Mouse (Mus musculus) lung, postnatal 0 days (tissue): ENCODE results near the gene Slpi.

Source experiments
- CTCF ChIP-seq: IDR thresholded peaks from 2 replicates; pipeline ENCODE4 v1.5.1; 2016; ENCODE audit warnings: antibody characterized with exemption, mild to moderate bottlenecking
- EP300 ChIP-seq: IDR thresholded peaks from 2 replicates; pipeline ENCODE4 v1.6.1; 2016; ENCODE audit warnings: antibody characterized with exemption, mild to moderate bottlenecking, control low read depth

DNA sequence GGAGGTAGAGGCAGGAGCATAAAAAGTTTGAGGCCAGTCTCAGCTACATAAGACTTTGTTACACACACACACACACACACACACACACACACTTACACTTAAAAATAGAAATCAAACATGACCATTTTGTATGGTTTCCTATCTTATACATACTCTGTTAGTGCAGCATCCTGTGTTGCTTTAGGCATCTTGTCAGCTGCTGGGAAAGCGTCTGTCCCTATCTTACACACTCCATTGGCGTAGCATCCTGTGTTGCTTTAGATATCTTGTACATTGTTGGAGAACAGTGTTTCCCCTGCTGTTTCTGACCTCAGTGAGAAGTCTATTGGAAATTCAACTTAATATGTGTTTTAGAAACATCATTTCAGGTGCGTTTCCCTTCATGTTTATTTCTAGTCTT, 36.2 kb downstream of the Slpi start:
- TF ChIP-seq CTCF (no peak), EP300 (no peak)
